Mouse (Mus musculus) ES-E14 (cell line): Measurements from ENCODE around the gene Nppa. TPM values are rescaled to one million over a fixed set of nuclear protein-coding genes. Genes with fewer than 3 reads are reported as not detected.

Source experiments
- DNase-seq: peaks from one replicate; pipeline ENCODE4 v3.0.0-alpha.2; 2013; ENCODE audit warnings: low read depth, low spot score
- H3K27ac ChIP-seq: 2 replicates; pipeline ENCODE4 v1.5.1; 2012; ENCODE audit warnings: low read depth, mild to moderate bottlenecking, low read length, moderate library complexity, mixed read lengths; ENCODE audit not compliant: poor library complexity, insufficient read depth, severe bottlenecking
- H3K36me3 ChIP-seq: 2 replicates; pipeline ENCODE4 v1.6.1; 2012; ENCODE audit warnings: mild to moderate bottlenecking, low read length, moderate library complexity, mixed read lengths; ENCODE audit not compliant: control insufficient read depth, poor library complexity, insufficient read depth, severe bottlenecking
- H3K4me1 ChIP-seq, 2 experiments: fragments of 150-350 bp in 1 of 2; sonication (generic) in 1 of 2; 2 replicates each; pipeline ENCODE4 v1.6.1; 2012; ENCODE audit warnings: low read length in 2 of 2, mild to moderate bottlenecking in 1 of 2, mixed read lengths in 1 of 2; ENCODE audit not compliant: control insufficient read depth in 2 of 2, insufficient read depth in 2 of 2, poor library complexity in 1 of 2
- H3K4me3 ChIP-seq, 2 experiments: fragments of 150-350 bp in 1 of 2; sonication (generic) in 1 of 2; 2 replicates each; pipeline ENCODE4 v1.5.1; 2012; ENCODE audit warnings: low read length in 2 of 2, low read depth in 1 of 2, mild to moderate bottlenecking in 1 of 2, mixed read lengths in 1 of 2; ENCODE audit not compliant: insufficient read depth in 1 of 2, poor library complexity in 1 of 2, severe bottlenecking in 1 of 2
- H3K9ac ChIP-seq: 2 replicates; pipeline ENCODE4 v1.6.1; 2012; ENCODE audit warnings: low read depth, mild to moderate bottlenecking, low read length, mixed read lengths; ENCODE audit not compliant: poor library complexity, insufficient read depth, severe bottlenecking
- H3K9me3 ChIP-seq: fragments of 150-350 bp; sonication (generic); 2 replicates; pipeline ENCODE4 v1.6.1; 2012; ENCODE audit warnings: low read depth, mild to moderate bottlenecking, low read length; ENCODE audit not compliant: control insufficient read depth, insufficient read depth
- CHD2 ChIP-seq: IDR thresholded peaks from 2 replicates; pipeline ENCODE4 v1.6.1; 2014; ENCODE audit warnings: mild to moderate bottlenecking, low read depth, low read length, inconsistent platforms
- HCFC1 ChIP-seq: IDR thresholded peaks from 2 replicates; pipeline ENCODE4 v1.6.1; 2012; ENCODE audit warnings: low read length, inconsistent platforms, borderline replicate concordance; ENCODE audit not compliant: insufficient read depth
- MAFK ChIP-seq: IDR thresholded peaks from 2 replicates; pipeline ENCODE4 v1.6.1; 2014; ENCODE audit warnings: mild to moderate bottlenecking, low read depth, low read length, inconsistent platforms; ENCODE audit not compliant: insufficient read depth
- ZC3H11A ChIP-seq: IDR thresholded peaks from 2 replicates; pipeline ENCODE4 v1.6.1; 2012; ENCODE audit warnings: low read depth, mild to moderate bottlenecking, inconsistent platforms, low read length, borderline replicate concordance
- ZNF384 ChIP-seq: IDR thresholded peaks from 2 replicates; pipeline ENCODE4 v1.6.1; 2012; ENCODE audit warnings: low read depth, low read length, inconsistent platforms
- in situ Hi-C, 2 experiments: fragments of 600-800 bp; cut with MboI; formaldehyde crosslinking; loops; one replicate each; pipeline ENCODE4 v1.15.1; 2025; ENCODE audit warnings: low sequenced_read_pairs in 2 of 2, inconsistent platforms in 1 of 2; ENCODE audit not compliant: unreplicated experiment in 2 of 2
- total RNA-seq: library from RNA; depleted of rRNA; stranded (reverse); fragments of 300-350 nt; gene quantifications from 2 replicates; pipeline ENCODE4 v1.2.3, GENCODE M21; 2012

Gene Nppa
- total RNA-seq, 1 experiment, result not detected

GRCm38 (mm10) chr4:147976237-147976636 lies 24.3 kb upstream of the Nppa start:
- Histone ChIP-seq H3K9ac (no peak overlapping the region), H3K9me3 (no peaks in the 10 kb centered on the region), H3K36me3 (no peaks in the 10 kb centered on the region), H3K4me1 (no peaks in the 10 kb centered on the region), H3K27ac (no peak overlapping the region), H3K4me3 (no peak overlapping the region)
- TF ChIP-seq MAFK (no peak), HCFC1 (no peak), ZNF384 (no peak), ZC3H11A (no peak), CHD2 (no peak)
- in situ Hi-C loops, result no loop called here
- DNase-seq, result no peak

GRCm38 (mm10) chr4:147977726-147978125 lies 22.8 kb upstream of the Nppa start:
- no peak overlapping the region for H3K27ac ChIP-seq
- TF ChIP-seq CHD2 (no peak), ZNF384 (no peak), HCFC1 (no peak), MAFK (no peak)
- H3K36me3 ChIP-seq, result no peaks in the 10 kb centered on the region
- no peaks in the 10 kb centered on the region for H3K4me1 ChIP-seq
- DNase-seq, result no peak
- no peak overlapping the region for H3K9ac ChIP-seq
- H3K9me3 ChIP-seq, result no peaks in the 10 kb centered on the region
- in situ Hi-C loops, result no loop called here
- H3K4me3 ChIP-seq, result no peak overlapping the region

GRCm38 (mm10) chr4:147978391-147978790 lies 22.1 kb upstream of the Nppa start:
- H3K4me3 ChIP-seq, result no peak overlapping the region
- in situ Hi-C loops, result no loop called here
- TF ChIP-seq HCFC1 (no peak), CHD2 (no peak), ZC3H11A (no peak), MAFK (no peak), ZNF384 (no peak)
- no peak overlapping the region for H3K9ac ChIP-seq
- H3K27ac ChIP-seq, result no peak overlapping the region
- no peak for DNase-seq
- no peaks in the 10 kb centered on the region for H3K36me3 ChIP-seq
- H3K9me3 ChIP-seq, result no peaks in the 10 kb centered on the region
- no peaks in the 10 kb centered on the region for H3K4me1 ChIP-seq

GRCm38 (mm10) chr4:147979441-147979860 lies 21.1 kb upstream of the Nppa start:
- in situ Hi-C loops, result no loop called here
- H3K4me3 ChIP-seq, result no peak overlapping the region

More at GRCm38 (mm10) chr4:147979441-147979860, 21.1 kb upstream of the Nppa start:
- Histone ChIP-seq H3K36me3 (no peaks in the 10 kb centered on the region), H3K9ac (no peak overlapping the region), H3K9me3 (no peaks in the 10 kb centered on the region), H3K4me1 (no peaks in the 10 kb centered on the region), H3K27ac (no peak overlapping the region)
- no peak for DNase-seq
- no peak for TF ChIP-seq ZNF384
- TF ChIP-seq HCFC1, result no peak
- TF ChIP-seq CHD2, result no peak
- no peak for TF ChIP-seq ZC3H11A
- TF ChIP-seq MAFK, result no peak
